Mouse (Mus musculus): ENCODE results near the gene Lmf1.

DNA sequence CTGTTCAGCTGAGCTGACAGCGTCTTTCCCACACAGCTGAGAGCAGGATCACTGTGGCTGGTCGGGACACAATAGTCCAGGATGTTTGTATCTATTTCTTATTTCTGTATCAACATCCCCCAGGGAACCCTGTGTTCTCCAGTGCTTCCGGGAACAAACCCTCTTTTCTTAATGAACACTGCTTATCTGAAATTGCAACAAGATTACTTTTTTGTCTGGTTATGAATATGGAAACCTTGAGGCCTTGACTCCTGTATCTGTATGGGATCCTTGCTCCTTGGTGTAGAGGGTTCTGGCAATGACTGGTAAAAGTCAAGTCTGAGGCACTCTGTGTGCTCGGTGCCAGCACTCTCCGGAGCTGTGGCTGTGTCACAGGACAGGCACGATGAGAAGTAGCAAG lies 11.2 kb downstream of the Lmf1 start:
- TF ChIP-seq CTCF (IDR thresholded peaks at IDR 0.05; ENCODE audit: borderline replicate concordance, insufficient read depth, low read length), result no peak
- no peak for TF ChIP-seq POLR2A (IDR thresholded peaks at IDR 0.05; ENCODE audit: low read depth, low read length)

Data from embryonic fibroblast, embryonic 13.5 days (primary cell).